ENCODE assay signal across 8 mouse cellular contexts in genomic region chr14:73384546-73384912, GRCm38 (mm10). TPM values are rescaled to one million over a fixed set of nuclear protein-coding genes. Genes with fewer than 3 reads are reported as not detected.
DNase-seq lines count a peak whose midpoint lies in the region; ATAC-seq lines count a peak whose summit lies in the region.

No protein-coding gene starts in this region.

- WGBS in embryonic facial prominence, embryonic 11.5 days = 4% methylated on average over 11 of the region's 13 CpGs

- no peak; the same call in 1 of the 2 replicates for ATAC-seq in embryonic facial prominence, embryonic 11.5 days (replicated peaks; ENCODE audit: insufficient number of reproducible peaks, low FRiP score, low TSS enrichment, low read depth)

- peak overlapping the region; percentile 58 for H3K4me2 ChIP-seq in embryonic facial prominence, embryonic 11.5 days (ENCODE audit: low read depth, low read length)

- H3K27me3 ChIP-seq in embryonic facial prominence, embryonic 11.5 days (ENCODE audit: control insufficient read depth, insufficient read depth, low read length) = no peaks in the 10 kb centered on the region
- no peaks in the 10 kb centered on the region for H3K27me3 ChIP-seq in megakaryocyte, embryonic 14.5 days (replicated peaks)

- peak overlapping the region; percentile 91 for H3K9ac ChIP-seq in embryonic facial prominence, embryonic 11.5 days (replicated peaks; ENCODE audit: low read length)

- peak overlapping the region; percentile 77 for H3K4me3 ChIP-seq in embryonic facial prominence, embryonic 11.5 days (ENCODE audit: low read depth, low read length)
- H3K4me3 ChIP-seq in megakaryocyte, embryonic 14.5 days (replicated peaks) = peak overlapping the region; percentile 100

- DNase-seq in gastrocnemius, adult 18-20 months (ENCODE audit: low spot score) = peak; percentile 44
- no peak for DNase-seq in gastrocnemius, postnatal 14 days
- DNase-seq in CD4-positive helper T cell, adult 2 months (ENCODE audit: low read depth, low spot score) = peak; percentile 76
- peak; percentile 40 for DNase-seq in embryonic facial prominence, embryonic 11.5 days (ENCODE audit: low spot score)
- DNase-seq in induced T-regulatory cell, adult 2 months (ENCODE audit: low read depth) = peak; percentile 79
- DNase-seq in urinary bladder, postnatal 14 days (ENCODE audit: low spot score) = no peak
- DNase-seq in layer of hippocampus, postnatal 10 days (ENCODE audit: low spot score in 2 of 2) = no peak

- intact Hi-C loops in gastrocnemius, postnatal 14 days (cut with DNase I; ENCODE audit: low total_unique reads) = loop anchor here (10.0 kb wide), 1 partner anchor 90 kb away; no protein-coding TSS in a partner anchor

- peak overlapping the region; percentile 87 for H3K27ac ChIP-seq in embryonic facial prominence, embryonic 11.5 days (replicated peaks; ENCODE audit: low read depth, low read length)

- no peaks in the 10 kb centered on the region for H3K36me3 ChIP-seq in embryonic facial prominence, embryonic 11.5 days (replicated peaks; ENCODE audit: control insufficient read depth, insufficient read depth, low read depth, low read length)
- peaks cover 40% of the 10 kb centered on the region for H3K36me3 ChIP-seq in megakaryocyte, embryonic 14.5 days (replicated peaks; ENCODE audit: low read length)

- H3K4me1 ChIP-seq in embryonic facial prominence, embryonic 11.5 days (ENCODE audit: control insufficient read depth, insufficient read depth, low read length) = peaks cover 3% of the 10 kb centered on the region; the same call in 1 of the 2 replicates
- H3K4me1 ChIP-seq in megakaryocyte, embryonic 14.5 days = peaks cover 64% of the 10 kb centered on the region

- H3K9me3 ChIP-seq in embryonic facial prominence, embryonic 11.5 days (replicated peaks; ENCODE audit: control insufficient read depth, low read length) = no peaks in the 10 kb centered on the region
- no peaks in the 10 kb centered on the region for H3K9me3 ChIP-seq in megakaryocyte, embryonic 14.5 days

RNA-seq across cellular contexts. Expression of gene Itm2b, which starts 0.6 kb away (rescaled TPM):
- 100 to 1,000 TPM; 281 to 288 TPM for total RNA-seq in gastrocnemius, adult 18-20 months (2021)
- total RNA-seq in gastrocnemius, postnatal 14 days (2021) = 100 to 1,000 TPM; 330 to 339 TPM
- polyA plus RNA-seq in embryonic facial prominence, embryonic 11.5 days (2014; fragmentation: Nextera tagmentation; extraction: Ambion mirVana) = 378 and 386 TPM in 2 replicates
- 493 and 564 TPM in 2 replicates for polyA plus RNA-seq in megakaryocyte, embryonic 14.5 days (2012; ENCODE audit: insufficient read depth, low replicate concordance)
- total RNA-seq in layer of hippocampus, postnatal 10 days (2021) = 100 to 1,000 TPM; 792 to 848 TPM

RNA-seq across cellular contexts. Expression of gene Rb1, which starts 58.9 kb away (rescaled TPM):
- total RNA-seq in gastrocnemius, adult 18-20 months (2021) = 10 to 100 TPM; 15.5 to 17.8 TPM
- 10 to 100 TPM; 18.1 to 20.2 TPM for total RNA-seq in gastrocnemius, postnatal 14 days (2021)
- 25.6 and 26.2 TPM in 2 replicates for polyA plus RNA-seq in embryonic facial prominence, embryonic 11.5 days (2014; fragmentation: Nextera tagmentation; extraction: Ambion mirVana)
- 3.0 and 6.4 TPM in 2 replicates for polyA plus RNA-seq in megakaryocyte, embryonic 14.5 days (2012; ENCODE audit: insufficient read depth, low replicate concordance)
- total RNA-seq in layer of hippocampus, postnatal 10 days (2021) = 10 to 100 TPM; 42.4 to 49.7 TPM

Comparison
In these comparisons a context has a peak if more than half of its experiments do, and no peak if none do; other contexts are left out.
1. DNase-seq: peak in gastrocnemius, adult 18-20 months (single experiment), CD4-positive helper T cell, adult 2 months (single experiment), embryonic facial prominence, embryonic 11.5 days (single experiment) and induced T-regulatory cell, adult 2 months (single experiment); none in gastrocnemius, postnatal 14 days (single experiment), urinary bladder, postnatal 14 days (single experiment) and layer of hippocampus, postnatal 10 days (0 of 2).